Mouse (Mus musculus): ENCODE data around the gene Krt33a.
A peak's percentile ranks its signal among the peaks of the same experiment; 100 is the strongest.

DNA sequence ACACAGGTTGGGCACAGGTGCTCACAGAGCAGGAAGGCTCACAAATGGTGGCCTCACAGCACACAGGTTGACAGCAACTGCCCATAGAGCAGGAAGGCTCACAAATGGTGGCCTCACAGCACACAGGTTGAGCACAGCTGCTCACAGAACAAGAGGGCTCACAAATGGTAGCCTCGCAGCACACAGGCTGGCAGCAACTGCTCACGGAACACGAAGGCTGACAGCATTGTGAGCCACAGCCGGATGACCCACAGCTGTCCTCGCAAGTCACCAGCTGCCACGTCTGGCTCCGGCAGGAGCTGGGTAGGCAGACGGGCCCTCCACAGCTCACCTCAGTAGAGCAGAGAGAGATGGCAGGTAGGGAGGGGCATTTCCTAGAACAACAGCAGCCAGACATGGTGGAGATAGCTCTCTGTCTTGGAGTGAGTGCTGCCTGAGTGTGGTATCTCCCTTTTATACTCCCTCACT is 29.8 kb downstream of the Krt33a start, which contains the start of gene Krtap16-1:
- TF ChIP-seq MAX (IDR thresholded peaks at IDR 0.05; ENCODE audit: low read depth), result no peak
- no peak for TF ChIP-seq USF1 (IDR thresholded peaks at IDR 0.05; ENCODE audit: low read depth)
- no peak for TF ChIP-seq POLR2A (IDR thresholded peaks at IDR 0.05; ENCODE audit: insufficient read length, low read depth)
- TF ChIP-seq POLR2AphosphoS2 (IDR thresholded peaks at IDR 0.05; ENCODE audit: insufficient read length, low read depth), result no peak
- TF ChIP-seq MYOD1 (IDR thresholded peaks at IDR 0.05; ENCODE audit: control insufficient read depth in 1 of 3, insufficient read length in 2 of 3, low read depth in 2 of 3), result peak in 2 of 3 experiments; percentile 83 to 94
